Mouse (Mus musculus) gastrocnemius, adult 2 months (tissue): ENCODE measurements at regions not wholly inside any gene's neighbourhood (a gene's known extent, or its start where the extent isn't known, plus 50 kb on each side); places are given as distances from the start of the nearest gene placed in this dataset.

ENCODE experiments used
- DNase-seq: peaks from one replicate; pipeline ENCODE4 v3.0.0; 2022
- H3K27ac ChIP-seq: fragments of 200-600 bp; 2 replicates; pipeline ENCODE4 v1.8.1; 2022; ENCODE audit warnings: mild to moderate bottlenecking
- H3K4me3 ChIP-seq: fragments of 200-600 bp; 2 replicates; pipeline ENCODE4 v1.8.1; 2022; ENCODE audit warnings: mild to moderate bottlenecking, moderate library complexity
- CTCF ChIP-seq: fragments of 200-600 bp; IDR thresholded peaks from 2 replicates; pipeline ENCODE4 v1.8.1; 2022; ENCODE audit warnings: antibody characterized with exemption, mild to moderate bottlenecking, moderate library complexity
- intact Hi-C: fragments of 180-260 bp; cut with DNase I; formaldehyde crosslinking; loops from one replicate; pipeline ENCODE4 v1.15.1; 2025

GRCm38 (mm10) chr5:99165807-99166360 is 128.7 kb upstream of the Prkg2 start:
- no peak for TF ChIP-seq CTCF
- intact Hi-C loops, result no loop called here
- Histone ChIP-seq H3K27ac (no peak overlapping the region), H3K4me3 (no peak overlapping the region)
- no peak for DNase-seq

- DNase-seq, result peak; percentile 25
- intact Hi-C loops, result loop anchor here (10.0 kb wide), 1 partner anchor 253 kb away; no protein-coding TSS in a partner anchor
- Histone ChIP-seq H3K27ac (no peak overlapping the region), H3K4me3 (no peak overlapping the region)
- TF ChIP-seq CTCF, result peak; percentile 67
These were observed 120.8 kb upstream of the Prkg2 start for GRCm38 (mm10) chr5:99157973-99158372.

GRCm38 (mm10) chr5:99153269-99153850 is 116.2 kb upstream of the Prkg2 start:
- peak; percentile 20 for DNase-seq
- Histone ChIP-seq H3K27ac (no peak overlapping the region), H3K4me3 (no peak overlapping the region)
- no peak for TF ChIP-seq CTCF
- intact Hi-C loops, result loop anchor here (10.0 kb wide), 1 partner anchor 249 kb away; no protein-coding TSS in a partner anchor

- TF ChIP-seq CTCF, result no peak
- no peak for DNase-seq
- intact Hi-C loops, result loop anchor here (10.0 kb wide), 1 partner anchor 247 kb away; no protein-coding TSS in a partner anchor
These were observed 115.1 kb upstream of the Prkg2 start for GRCm38 (mm10) chr5:99152299-99152698.

GRCm38 (mm10) chr5:99149904-99150303 is 112.8 kb upstream of the Prkg2 start:
- H3K27ac ChIP-seq, result no peak overlapping the region
- DNase-seq, result no peak
- intact Hi-C loops, result loop anchor here (10.0 kb wide), 1 partner anchor 245 kb away; no protein-coding TSS in a partner anchor
- no peak overlapping the region for H3K4me3 ChIP-seq
- no peak for TF ChIP-seq CTCF

More at GRCm38 (mm10) chr5:99152299-99152698, 115.1 kb upstream of the Prkg2 start:
- Histone ChIP-seq H3K27ac (no peak overlapping the region), H3K4me3 (no peak overlapping the region)

- TF ChIP-seq CTCF, result no peak
- no peak overlapping the region for H3K4me3 ChIP-seq
- H3K27ac ChIP-seq, result no peak overlapping the region
- intact Hi-C loops, result no loop called here
- no peak for DNase-seq
These were observed 95.5 kb upstream of the Prkg2 start for GRCm38 (mm10) chr5:99132670-99133069.

GRCm38 (mm10) chr5:99128628-99129027 is 91.5 kb upstream of the Prkg2 start:
- TF ChIP-seq CTCF, result no peak
- no peak for DNase-seq
- intact Hi-C loops, result no loop called here
- Histone ChIP-seq H3K27ac (no peak overlapping the region), H3K4me3 (no peak overlapping the region)

- DNase-seq, result no peak
- no peak for TF ChIP-seq CTCF
- intact Hi-C loops, result no loop called here
- H3K4me3 ChIP-seq, result no peak overlapping the region
- H3K27ac ChIP-seq, result no peak overlapping the region
These were observed 88.3 kb upstream of the Prkg2 start for GRCm38 (mm10) chr5:99125418-99125817.

GRCm38 (mm10) chr5:99111755-99112154 is 74.6 kb upstream of the Prkg2 start:
- no peak for TF ChIP-seq CTCF
- intact Hi-C loops, result no loop called here
- Histone ChIP-seq H3K4me3 (no peak overlapping the region), H3K27ac (no peak overlapping the region)
- DNase-seq, result no peak

GRCm38 (mm10) chr5:99111235-99111634 is 74.1 kb upstream of the Prkg2 start:
- no peak for TF ChIP-seq CTCF
- no peak for DNase-seq
- Histone ChIP-seq H3K27ac (no peak overlapping the region), H3K4me3 (no peak overlapping the region)
- intact Hi-C loops, result no loop called here

GRCm38 (mm10) chr5:99099727-99100116 is 62.6 kb upstream of the Prkg2 start:
- DNase-seq, result no peak
- intact Hi-C loops, result no loop called here
- no peak overlapping the region for H3K27ac ChIP-seq
- no peak overlapping the region for H3K4me3 ChIP-seq
- TF ChIP-seq CTCF, result no peak

- no peak overlapping the region for H3K4me3 ChIP-seq
- H3K27ac ChIP-seq, result no peak overlapping the region
- DNase-seq, result no peak
- TF ChIP-seq CTCF, result no peak
- intact Hi-C loops, result no loop called here
These were observed 62.0 kb upstream of the Prkg2 start for GRCm38 (mm10) chr5:99099014-99099726.
